Mouse (Mus musculus) olfactory bulb, adult 2 months (tissue): Measurements from ENCODE around the gene D1Ertd622e. TPM values are rescaled to one million over a fixed set of nuclear protein-coding genes. Genes with fewer than 3 reads are reported as not detected.

ENCODE experiments used
- H3K27ac ChIP-seq: fragments of 200-500 bp; 2 replicates; pipeline ENCODE4 v1.5.1; 2012; ENCODE audit warnings: low read depth, low read length; ENCODE audit not compliant: insufficient read depth
- H3K4me1 ChIP-seq: fragments of 200-500 bp; 2 replicates; pipeline ENCODE4 v1.6.1; 2012; ENCODE audit warnings: low read length; ENCODE audit not compliant: control insufficient read depth, insufficient read depth
- H3K4me3 ChIP-seq: fragments of 200-500 bp; 2 replicates; pipeline ENCODE4 v1.5.1; 2012; ENCODE audit warnings: mild to moderate bottlenecking, low read depth, low read length, moderate library complexity; ENCODE audit not compliant: insufficient read depth
- CTCF ChIP-seq: fragments of 200-500 bp; IDR thresholded peaks from 2 replicates; pipeline ENCODE4 v1.5.1; 2012; ENCODE audit warnings: low read depth, mild to moderate bottlenecking, low read length, moderate library complexity; ENCODE audit not compliant: insufficient read depth
- POLR2A ChIP-seq: fragments of 200-500 bp; IDR thresholded peaks from 2 replicates; pipeline ENCODE4 v1.6.1; 2012; ENCODE audit warnings: mild to moderate bottlenecking, low read depth, low read length, moderate library complexity; ENCODE audit not compliant: insufficient read depth
- WGBS: fragments of 180-500 bp; shearing (Covaris S2); methylation state at CpG from one replicate; pipeline ENCODE4 v1.1.7; 2018; 5-methylcytosine and 5-hydroxymethylcytosine counted together
- polyA plus RNA-seq: library from polyadenylated mRNA; stranded (reverse); fragments of >200 nt; gene quantifications from 2 replicates; pipeline ENCODE4 v1.2.4, GENCODE M21; 2012; ENCODE audit warnings: low replicate concordance; ENCODE audit not compliant: missing spikeins, insufficient read depth, insufficient read length

The D1Ertd622e gene
- polyA plus RNA-seq, 1 experiment = not detected

DNA sequence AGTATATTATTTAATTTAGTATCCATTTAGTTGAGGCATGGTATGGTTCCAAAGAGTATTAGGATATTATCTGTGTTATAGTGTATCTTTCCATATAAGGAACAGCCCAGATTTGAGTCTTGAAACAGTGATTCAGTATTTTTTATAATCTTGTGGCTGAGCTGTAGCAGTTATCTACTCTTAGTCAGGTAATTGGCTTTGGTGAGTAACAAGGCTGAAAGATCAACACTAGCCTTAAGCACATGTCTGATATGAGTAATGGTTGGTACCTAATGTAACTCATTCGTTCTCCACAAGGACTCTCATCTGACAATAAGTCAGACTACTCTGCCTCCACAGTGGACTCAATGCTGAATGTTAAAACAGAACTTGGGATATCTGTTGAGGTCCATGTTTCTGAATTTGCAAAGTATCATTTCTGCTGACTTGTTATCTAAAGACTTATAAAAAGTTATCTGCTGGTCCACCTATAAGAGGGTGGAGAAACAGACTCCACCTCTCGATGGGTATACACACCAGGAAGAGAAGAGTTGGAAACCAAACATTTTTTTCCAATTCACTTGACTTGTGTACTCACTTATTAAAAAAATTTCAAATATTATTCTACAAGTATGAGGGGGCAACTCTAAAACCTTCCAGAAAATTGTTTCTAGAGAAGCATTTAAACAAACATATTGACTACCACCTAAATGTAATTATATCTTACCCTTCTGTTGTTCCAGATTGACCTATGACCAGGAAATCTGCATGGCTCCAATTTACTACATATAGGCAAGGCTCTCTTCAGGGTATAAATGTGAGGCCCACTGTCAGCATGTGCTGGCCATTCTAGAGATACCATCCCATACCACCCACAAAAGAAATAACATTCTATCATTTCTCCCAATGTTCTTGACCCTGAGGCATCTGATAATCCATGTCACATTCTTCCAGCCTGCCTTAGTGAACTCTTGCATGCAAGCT, 84.5 kb downstream of the D1Ertd622e start:
- 85% methylated on average over 2 of the region's 2 CpGs for WGBS
- H3K4me3 ChIP-seq = no peak overlapping the region
- H3K4me1 ChIP-seq = no peaks in the 10 kb centered on the region
- TF ChIP-seq POLR2A = no peak
- no peak for TF ChIP-seq CTCF
- no peak overlapping the region for H3K27ac ChIP-seq

DNA sequence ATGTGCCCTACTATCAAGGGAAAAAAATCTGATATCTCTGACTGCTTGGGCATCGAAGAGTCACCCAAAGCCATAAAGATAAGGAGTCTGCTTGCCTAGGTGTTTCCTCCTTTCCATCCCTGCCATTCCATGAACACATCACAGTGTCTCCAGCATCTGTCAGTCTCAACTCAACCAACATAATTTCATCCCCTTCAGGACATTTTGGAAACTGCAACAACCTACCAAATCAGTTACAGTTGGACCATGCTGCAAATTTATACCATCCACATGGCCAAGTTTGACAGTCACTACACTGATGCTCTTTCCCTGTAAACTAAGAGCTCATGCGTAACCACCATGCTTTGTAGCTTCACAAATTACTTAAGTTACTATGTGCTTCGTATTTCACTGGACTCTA, 85.3 kb downstream of the D1Ertd622e start:
- Histone ChIP-seq H3K4me1 (no peaks in the 10 kb centered on the region), H3K4me3 (no peak overlapping the region), H3K27ac (no peak overlapping the region)
- no peak for TF ChIP-seq CTCF
- TF ChIP-seq POLR2A = no peak
- 98% methylated on average over 3 of the region's 3 CpGs for WGBS

DNA sequence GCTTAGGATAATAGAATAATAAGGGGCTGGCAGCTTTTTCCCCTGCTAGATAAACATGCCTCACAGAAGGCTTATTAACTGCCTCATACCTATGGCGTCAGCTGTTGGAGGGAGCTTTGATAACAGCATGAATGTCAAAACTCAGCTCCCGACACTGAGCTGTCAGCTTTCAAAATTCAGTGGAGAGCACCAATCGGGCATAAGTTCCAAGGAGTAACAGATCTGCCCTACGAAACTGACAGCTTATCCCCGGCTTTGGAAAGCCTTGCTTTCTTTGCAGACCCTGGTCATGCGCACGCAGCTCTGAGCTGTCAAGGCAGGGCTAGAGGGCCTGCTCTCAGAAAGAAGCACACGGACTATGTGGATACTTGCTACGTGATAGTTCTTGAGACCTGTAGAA, 91.1 kb downstream of the D1Ertd622e start:
- Histone ChIP-seq H3K4me1 (no peaks in the 10 kb centered on the region), H3K4me3 (no peak overlapping the region), H3K27ac (no peak overlapping the region)
- TF ChIP-seq POLR2A (no peak), CTCF (no peak)
- WGBS = 61% methylated on average over 9 of the region's 9 CpGs

DNA sequence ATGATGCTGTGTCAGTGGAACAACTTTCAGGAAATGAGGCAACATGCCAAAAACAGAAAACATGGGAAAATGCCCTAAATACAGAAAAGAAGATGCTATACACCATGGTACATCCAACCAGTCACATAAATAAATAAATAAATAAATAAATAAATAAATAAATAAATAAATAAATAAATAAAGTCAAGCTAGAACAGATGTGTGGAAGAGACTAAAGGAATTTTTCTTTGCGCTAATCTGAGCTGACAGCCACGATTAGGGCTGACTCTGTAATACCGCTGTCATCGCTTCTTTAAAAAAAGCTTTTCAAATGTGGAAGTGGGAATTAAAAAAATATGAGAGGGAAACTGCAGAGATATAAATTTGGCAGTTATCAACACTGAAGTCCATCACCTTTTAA, 93.9 kb downstream of the D1Ertd622e start:
- TF ChIP-seq POLR2A (no peak), CTCF (no peak)
- H3K4me3 ChIP-seq = no peak overlapping the region
- no peaks in the 10 kb centered on the region for H3K4me1 ChIP-seq
- WGBS = 85% methylated on average over 4 of the region's 4 CpGs
- H3K27ac ChIP-seq = no peak overlapping the region

DNA sequence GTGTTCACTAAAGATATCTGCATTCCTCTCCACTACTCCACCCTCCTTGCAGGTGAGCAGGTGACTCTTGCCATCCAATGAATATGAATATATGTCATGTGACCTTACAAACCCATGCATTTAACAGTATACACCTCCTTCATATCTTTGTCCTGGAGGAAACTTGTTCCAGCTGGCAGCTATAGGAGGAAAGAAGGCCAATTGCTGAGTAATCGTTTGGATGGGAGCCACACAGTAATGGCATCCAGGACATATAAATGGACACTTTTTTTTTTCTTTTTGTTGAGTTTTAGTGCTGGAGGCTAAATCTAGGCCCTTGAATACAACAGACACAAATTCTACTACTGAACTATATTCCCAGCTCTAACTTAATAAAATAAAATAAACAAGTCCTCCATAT, 97.2 kb downstream of the D1Ertd622e start:
- TF ChIP-seq CTCF = no peak
- TF ChIP-seq POLR2A = no peak
- WGBS = 69% methylated on average over 1 of the region's 1 CpGs

DNA sequence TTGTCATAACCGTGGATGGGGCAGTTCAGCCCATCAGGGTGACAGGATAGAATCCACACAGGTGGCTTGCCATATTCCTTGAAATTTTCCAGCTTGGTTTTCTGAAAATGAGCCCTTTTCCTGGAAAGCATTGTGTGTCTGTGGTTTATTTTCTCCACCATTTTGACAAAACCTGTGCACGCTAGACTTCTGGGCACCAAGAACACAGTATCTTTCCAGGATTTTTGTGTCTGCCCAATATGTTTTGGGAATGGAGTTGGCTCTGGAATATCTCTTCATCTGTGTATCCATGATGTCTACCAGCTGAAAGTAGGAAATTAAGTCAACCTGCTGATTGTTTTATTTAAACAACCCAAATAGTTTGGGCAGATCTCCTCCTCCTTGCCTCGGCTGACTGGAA, 99.0 kb downstream of the D1Ertd622e start:
- no peak for TF ChIP-seq POLR2A
- no peak for TF ChIP-seq CTCF
- H3K27ac ChIP-seq = no peak overlapping the region
- WGBS = 97% methylated on average over 3 of the region's 3 CpGs
- H3K4me3 ChIP-seq = no peak overlapping the region
- H3K4me1 ChIP-seq = no peaks in the 10 kb centered on the region

More for the DNA sequence above, 97.2 kb downstream of the D1Ertd622e start:
- Histone ChIP-seq H3K4me3 (no peak overlapping the region), H3K4me1 (no peaks in the 10 kb centered on the region), H3K27ac (no peak overlapping the region)

Other genes starting within 250 kb of the D1Ertd622e start
- gene Gin1, start 108.1 kb upstream of the D1Ertd622e start, polyA plus RNA-seq = not detected in 2 replicates
- gene Ppip5k2, start 108.3 kb upstream of the D1Ertd622e start, polyA plus RNA-seq = not detected in 2 replicates